Mouse (Mus musculus): ENCODE data around the gene 1700040F15Rik. TPM values are rescaled to one million over a fixed set of nuclear protein-coding genes. Genes with fewer than 3 reads are reported as not detected.
"Not testable (repeated sequence)": the region's sequence is repeated elsewhere in the genome, so short reads cannot be mapped to it uniquely, and the experiment has no call there.

1700040F15Rik gene
- total RNA-seq (2021), result not detected
- long read RNA-seq, experiment 1, result 0 reads
- long read RNA-seq, experiment 2, result 0 reads

GRCm38 (mm10) chrY:61101947-61102346 lies at the start of gene 1700040F15Rik:
TSS of gene 1700040F15Rik (plus strand) at chrY:61102247.
- DNase-seq, result not testable (repeated sequence)

Measured in adrenal gland, postnatal 36 days (tissue).